Mouse (Mus musculus) embryonic stem cell, embryonic (primary cell): ENCODE data around the gene Ifne.

Source experiments
- CTCF ChIA-PET, 4 experiments: fragments of 300-600 bp in 2 of 4; fragments of 350-600 bp in 2 of 4; sonication (Branson Sonifier 250); formaldehyde crosslinking; loops; one replicate each; lab custom pipeline; 2022; ENCODE audit warnings: inconsistent platforms in 2 of 4; lab: Charles Lee
- POLR2A ChIA-PET, 4 experiments: fragments of 300-600 bp in 2 of 4; fragments of 350-600 bp in 2 of 4; sonication (Branson Sonifier 250); formaldehyde crosslinking; loops; one replicate each; lab custom pipeline; 2022; ENCODE audit warnings: antibody characterized with exemption in 4 of 4, inconsistent platforms in 1 of 4; lab: Charles Lee

The Ifne gene

DNA sequence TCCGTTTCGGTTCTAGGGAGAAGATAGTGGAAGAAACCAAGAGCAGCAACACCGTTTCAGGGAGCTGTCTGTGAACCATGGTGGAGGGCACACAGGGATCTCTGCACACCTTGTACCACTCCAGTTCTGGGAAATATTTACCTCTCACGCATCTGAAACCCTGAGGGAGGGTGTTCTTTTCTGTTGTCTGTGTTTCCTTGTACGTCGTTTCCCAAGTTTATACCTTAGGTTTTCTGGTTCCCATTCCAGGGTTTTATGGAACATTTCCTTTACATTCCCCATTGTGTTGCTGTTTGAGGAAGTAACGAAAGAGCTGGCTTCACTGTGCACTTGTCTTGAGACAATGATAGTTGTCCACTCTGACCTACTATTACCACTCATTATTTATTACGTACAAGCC, at the start of gene Ifne:
Gene Ifne, minus strand, starts transcription at position 101 of the 400 bp plus-strand sequence.
- POLR2A ChIA-PET: no interaction called here
- CTCF ChIA-PET: no interaction called here

DNA sequence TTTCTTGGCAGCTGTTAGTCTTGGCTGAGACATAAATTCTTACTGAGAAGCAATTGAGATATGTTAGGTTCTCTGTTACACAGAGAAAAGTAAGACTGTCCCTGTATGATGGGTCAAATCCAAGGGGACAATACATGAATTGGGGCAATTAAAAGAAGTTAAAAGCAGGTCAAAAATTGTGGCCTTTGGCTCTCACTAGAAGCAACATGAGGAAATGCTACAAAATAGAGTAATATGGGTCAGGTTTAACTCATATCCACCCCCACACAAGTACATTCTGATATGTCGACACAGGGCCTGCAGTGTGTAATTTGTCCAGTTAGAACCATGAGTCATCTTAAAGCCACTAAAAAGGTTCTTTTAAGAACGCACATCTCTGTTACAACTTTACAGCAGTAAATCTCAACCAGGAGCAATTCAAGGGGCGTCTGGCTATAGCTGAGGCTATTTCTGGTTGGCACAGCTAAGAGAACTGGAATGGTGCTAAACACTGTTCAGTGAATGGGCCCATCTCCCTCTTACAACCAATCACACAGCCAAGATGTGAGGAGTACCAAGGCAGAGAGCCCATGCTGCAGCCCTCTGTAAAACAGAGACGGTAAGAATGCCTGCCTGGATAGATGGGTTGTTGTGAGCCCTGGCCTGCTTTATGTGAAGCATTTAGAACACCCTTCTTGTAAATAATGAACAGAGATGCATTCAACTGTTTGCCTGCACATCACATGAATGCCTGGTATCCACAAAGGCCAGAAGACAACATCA, 48.5 kb upstream of the Ifne start:
- CTCF ChIA-PET: no interaction called here
- POLR2A ChIA-PET: no interaction called here

DNA sequence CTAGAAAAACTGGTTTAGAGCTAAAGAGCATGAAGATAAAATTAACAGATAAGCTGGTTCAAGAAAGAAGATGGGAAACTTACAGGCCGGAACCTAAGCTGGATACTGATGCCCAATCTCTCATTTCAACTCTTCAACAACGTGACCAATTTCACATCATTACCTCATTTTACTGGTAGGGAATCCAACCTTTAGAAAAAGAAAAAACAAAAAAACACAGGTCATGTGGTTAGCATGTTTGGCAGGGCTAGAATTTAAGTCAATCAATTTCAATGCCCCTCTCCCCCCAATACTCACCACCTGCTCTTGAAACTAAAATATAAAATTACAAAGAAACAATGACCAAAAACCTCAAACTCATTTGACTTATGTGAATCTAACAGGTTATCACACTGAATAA, 47.8 kb upstream of the Ifne start:
- ChIA-PET POLR2A (no interaction called here), CTCF (no interaction called here)

DNA sequence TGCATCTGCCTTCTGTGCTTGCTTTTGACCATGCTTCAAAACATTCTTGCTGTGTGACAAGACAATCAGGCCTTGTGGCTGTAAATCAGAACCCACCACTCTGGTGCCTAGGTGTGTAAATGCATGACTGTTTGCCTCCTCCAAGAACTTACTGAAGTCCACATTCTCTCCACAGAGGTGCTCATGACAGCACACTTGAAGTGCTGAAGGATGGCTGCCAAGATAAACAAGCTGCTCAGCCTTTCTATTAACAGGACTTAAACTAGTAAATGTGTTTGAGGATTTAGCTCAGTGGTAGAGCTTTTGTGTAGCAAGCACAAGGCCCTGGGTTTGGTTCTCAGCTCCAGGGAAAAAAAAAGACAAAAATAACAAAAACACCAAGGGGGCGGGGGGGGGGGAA, 46.6 kb upstream of the Ifne start:
- POLR2A ChIA-PET: interaction anchor here in 1 of 4 experiments (1.2 to 2.7 kb wide), 2 partner anchors 11 to 20 kb away, joined by 3 to 17 read pairs; no protein-coding TSS in a partner anchor
- CTCF ChIA-PET: interaction anchor here in 1 of 4 experiments (0.6 kb wide), 1 partner anchor 9 kb away, joined by 3 read pairs; no protein-coding TSS in a partner anchor

DNA sequence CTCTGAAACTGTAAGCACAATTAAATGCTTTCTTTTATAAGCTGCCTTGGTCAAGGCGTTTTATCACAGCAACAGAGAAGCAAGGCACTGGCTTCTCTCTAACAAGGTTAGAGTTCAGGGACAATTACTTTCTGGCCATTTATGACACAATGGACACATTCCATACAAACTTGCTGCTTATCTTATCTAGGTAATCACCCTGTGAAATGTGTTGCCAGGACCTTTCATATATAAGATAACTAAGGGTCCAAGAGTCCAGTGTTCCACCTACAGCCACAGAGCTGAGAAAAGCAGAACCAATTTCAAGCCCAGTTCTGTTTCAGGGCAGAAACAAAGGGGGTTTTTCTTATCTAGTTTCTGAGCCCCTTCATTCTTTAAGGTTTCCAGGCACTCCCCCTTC, 46.1 kb upstream of the Ifne start:
- POLR2A ChIA-PET: interaction anchor here in 1 of 4 experiments (1.2 to 2.7 kb wide), 2 partner anchors 11 to 21 kb away, joined by 3 to 17 read pairs; no protein-coding TSS in a partner anchor
- CTCF ChIA-PET: no interaction called here

DNA sequence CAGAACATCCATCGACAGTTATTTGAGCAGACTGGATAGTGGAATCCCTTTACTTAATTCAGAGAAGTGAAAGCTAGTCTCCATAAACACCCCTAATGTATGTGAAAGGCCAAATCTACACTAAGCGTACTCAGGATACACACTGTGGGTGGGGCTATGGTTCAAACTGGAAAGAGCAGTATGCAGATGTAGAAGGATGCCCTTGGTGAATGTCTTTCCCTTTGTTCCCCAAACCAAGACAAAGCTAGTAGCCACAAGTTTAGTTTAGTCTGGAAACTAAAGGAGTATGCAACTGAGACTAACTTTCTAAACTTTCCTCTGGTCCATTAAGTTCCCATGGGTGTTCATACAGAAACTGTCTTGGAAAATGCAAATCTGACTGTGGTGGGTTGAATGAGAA, 45.5 kb upstream of the Ifne start:
- ChIA-PET POLR2A (interaction anchor here in 2 of 4 experiments (1.2 to 2.7 kb wide), 3 partner anchors 12 to 21 kb away, joined by 3 to 17 read pairs (median 6); no protein-coding TSS in a partner anchor), CTCF (no interaction called here)

DNA sequence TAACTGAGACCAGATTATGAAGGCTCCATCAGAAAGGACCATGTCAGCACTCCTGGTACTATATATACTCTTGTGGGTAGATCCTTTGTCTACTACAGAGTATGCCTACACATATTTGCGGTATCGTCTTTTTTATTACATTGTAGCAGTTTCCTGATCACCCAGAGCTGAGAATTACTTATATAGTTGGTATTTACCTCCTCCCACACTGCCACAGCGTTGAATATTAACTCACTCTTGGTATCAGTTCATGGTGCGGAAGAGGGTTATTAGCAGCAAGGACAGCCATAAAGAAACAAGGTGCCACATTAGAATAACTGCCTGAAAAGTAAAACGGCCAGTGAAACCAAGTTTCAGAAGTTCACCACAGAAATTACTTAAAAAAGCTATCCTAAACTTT, 41.3 kb upstream of the Ifne start:
- ChIA-PET POLR2A (interaction anchor here in 1 of 4 experiments (0.6 kb wide), 1 partner anchor 1375 kb away, joined by 5 read pairs; no protein-coding TSS in a partner anchor), CTCF (no interaction called here)

DNA sequence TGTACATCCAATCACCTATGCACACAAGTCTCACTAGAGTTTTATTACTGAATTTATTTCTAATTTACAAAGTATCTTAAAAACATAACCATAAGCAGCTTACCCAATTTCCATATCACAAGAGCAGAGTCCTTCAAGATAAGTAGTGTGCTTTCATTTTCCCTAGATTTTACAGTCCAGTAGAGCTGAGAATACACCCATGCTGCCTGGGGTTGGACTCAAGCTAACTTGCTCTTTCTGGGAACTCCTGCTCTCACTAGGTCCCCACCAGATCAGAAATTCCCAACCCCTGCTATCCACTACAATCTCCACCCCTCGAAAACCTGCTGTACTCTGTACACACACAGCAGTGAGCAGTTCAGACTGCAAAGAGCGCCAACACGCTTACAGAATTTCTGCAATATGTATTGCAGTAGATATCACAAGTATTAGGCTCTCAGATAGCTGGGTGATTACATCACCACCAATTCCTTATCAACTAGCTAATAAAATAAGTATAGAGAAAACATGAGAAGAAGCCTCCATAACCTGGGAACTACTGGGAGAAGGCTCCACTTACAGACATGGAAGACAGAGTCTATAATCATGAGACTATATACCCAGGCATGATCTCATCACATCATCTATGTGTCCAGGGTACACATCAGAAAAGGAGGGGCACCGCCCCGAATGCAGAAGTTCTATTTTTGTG, 37.9 kb upstream of the Ifne start:
- CTCF ChIA-PET: interaction anchor here in 1 of 4 experiments (0.5 kb wide), 1 partner anchor 9 kb away, joined by 3 read pairs; no protein-coding TSS in a partner anchor
- POLR2A ChIA-PET: no interaction called here

DNA sequence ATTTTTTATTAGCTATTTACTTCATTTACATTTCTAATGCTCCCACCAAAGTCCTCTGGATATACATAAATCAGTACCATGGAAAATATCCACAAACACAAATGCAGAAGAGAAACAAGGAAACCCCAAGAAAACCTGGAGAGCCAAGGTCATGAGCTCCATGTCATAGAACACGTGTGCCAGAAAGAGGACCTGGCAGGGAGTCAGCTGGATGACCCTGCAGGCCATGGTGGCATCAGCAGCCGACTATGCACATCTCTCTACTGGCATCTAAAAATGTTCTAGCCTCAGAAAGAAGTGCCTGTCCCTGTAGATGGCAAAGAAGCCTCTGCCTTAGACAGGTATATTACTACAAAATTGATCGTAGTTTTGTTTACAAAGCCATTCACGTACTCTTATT, 36.3 kb upstream of the Ifne start:
- CTCF ChIA-PET: interaction anchor here in 1 of 4 experiments (0.6 to 0.7 kb wide), 2 partner anchors 63 to 213 kb away, joined by 3 read pairs; no protein-coding TSS in a partner anchor
- POLR2A ChIA-PET: no interaction called here

DNA sequence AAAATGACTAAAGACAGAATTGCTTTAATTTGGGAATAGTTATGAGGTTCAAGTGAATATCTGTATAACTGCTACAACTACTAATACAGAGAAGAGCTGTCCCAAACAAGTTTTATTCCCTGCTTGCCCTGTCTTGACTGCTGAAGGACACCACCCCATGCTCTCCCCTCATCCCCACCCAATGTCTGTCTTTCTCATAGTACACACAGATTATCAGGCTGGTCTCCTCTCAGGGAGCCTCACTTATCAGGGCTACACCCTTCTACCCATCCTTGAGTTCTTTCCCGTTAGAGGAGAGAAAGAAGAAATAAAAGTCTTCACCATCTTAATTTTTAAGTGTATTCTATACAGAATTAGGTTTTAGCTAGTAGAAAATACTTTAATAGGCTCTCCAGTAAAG, 34.0 kb upstream of the Ifne start:
- CTCF ChIA-PET: no interaction called here

DNA sequence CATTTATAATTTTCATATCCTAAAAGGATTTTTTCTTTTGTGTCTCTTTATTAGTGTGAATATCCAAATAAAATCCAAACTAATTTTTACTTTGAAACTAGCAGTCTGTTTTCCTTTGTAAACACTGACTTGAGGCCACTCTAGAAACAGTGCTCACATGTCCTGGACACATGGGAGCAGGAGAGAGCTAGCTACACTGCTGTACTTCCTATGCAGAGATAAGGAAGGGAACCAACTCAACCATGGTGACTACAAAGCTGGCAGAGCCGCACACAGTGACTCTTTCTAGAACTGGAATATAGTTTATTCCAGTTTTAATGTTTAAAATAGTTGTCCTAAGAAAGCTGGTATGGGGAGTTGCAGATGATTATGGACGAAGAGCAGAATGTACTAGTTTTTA, 32.9 kb upstream of the Ifne start:
- ChIA-PET POLR2A (no interaction called here), CTCF (no interaction called here)

More for the DNA sequence above, 34.0 kb upstream of the Ifne start:
- POLR2A ChIA-PET: no interaction called here

DNA sequence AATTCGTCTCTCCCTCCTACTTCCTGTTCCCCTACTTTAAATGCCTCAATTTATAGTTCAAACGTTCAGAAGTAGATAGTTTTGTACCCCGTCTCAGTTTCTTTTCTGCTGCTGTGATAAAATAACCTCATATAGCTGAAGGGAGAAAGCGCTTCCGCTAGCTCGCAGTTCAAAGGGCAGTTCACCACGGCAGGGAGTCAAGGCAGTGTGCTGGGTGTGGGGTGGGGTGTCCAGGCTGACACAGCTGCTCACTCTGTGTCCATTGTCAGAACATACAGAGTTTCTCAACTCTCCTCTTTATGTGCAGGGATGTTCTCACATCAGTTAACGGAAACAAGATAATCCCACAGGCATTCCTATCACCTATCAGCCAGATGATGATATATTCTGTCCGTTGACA, 32.2 kb upstream of the Ifne start:
- ChIA-PET POLR2A (no interaction called here), CTCF (no interaction called here)

DNA sequence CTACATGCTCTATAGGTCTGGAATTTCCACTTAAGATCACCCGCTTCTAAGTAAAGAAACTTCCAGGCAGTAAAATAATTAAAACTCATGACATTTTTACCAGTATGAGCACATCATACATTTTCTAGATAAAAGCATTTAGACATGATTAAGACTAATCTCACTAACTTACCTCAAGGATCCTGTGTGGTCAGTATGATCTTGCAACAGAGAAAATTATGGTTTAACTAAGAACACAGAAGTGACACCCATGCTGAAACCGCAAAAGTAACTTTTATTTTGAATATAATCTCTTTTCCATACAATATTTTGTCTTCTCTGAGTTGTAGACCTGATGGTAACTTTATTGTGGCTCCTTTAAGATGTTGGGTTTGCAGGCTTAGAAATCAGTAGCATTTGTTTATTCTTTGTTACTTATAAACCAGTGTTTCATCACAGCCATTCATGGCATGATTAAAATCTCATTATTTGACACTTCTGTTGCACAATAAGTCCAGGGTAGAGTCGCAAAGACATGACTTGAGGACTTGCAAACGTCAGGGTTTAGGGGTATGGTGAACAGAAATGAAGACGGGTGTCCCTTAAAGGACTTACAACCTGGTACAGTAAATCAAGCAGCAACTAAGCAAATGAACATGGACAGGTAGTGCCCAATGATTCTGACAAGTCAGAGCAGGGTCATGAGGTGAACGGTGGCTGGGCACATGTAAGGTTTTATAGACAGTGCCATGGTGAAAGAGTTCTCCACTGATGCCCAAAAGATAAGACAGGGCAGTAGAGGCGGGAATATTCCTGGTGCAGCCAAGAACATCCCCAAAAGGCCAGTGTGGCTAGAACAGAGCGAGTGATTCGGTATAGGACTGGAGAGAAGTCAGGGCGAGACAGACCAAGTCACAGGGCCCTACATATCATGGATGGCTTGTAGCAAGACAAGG, 29.9 kb upstream of the Ifne start:
- ChIA-PET POLR2A (no interaction called here), CTCF (no interaction called here)

DNA sequence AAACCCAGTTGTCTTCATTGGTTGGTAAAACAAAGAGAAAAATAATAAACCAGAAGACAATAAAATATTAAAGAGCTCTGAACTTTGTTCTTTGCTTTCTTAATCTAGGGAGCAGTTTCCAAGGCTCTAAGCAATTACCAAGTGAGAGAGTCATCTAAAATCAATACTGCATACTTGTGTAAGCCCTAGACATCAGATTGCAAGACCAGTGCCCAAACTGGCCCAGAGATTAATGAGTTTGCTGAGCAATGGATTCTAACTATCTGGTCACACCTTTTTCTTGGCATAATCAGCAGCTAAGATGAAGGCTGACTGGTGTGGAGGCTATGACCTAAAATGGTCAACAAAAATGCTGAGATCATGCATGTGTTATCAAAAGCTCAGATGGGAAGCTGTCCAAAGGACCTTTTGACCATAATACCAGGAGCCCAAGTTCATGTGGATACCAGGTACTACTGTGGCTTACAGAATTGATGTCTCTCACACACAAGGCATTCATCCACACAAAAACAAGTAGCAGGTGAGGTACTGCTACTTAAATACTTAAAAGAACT, 13.3 kb upstream of the Ifne start:
- POLR2A ChIA-PET: no interaction called here
- CTCF ChIA-PET: no interaction called here

DNA sequence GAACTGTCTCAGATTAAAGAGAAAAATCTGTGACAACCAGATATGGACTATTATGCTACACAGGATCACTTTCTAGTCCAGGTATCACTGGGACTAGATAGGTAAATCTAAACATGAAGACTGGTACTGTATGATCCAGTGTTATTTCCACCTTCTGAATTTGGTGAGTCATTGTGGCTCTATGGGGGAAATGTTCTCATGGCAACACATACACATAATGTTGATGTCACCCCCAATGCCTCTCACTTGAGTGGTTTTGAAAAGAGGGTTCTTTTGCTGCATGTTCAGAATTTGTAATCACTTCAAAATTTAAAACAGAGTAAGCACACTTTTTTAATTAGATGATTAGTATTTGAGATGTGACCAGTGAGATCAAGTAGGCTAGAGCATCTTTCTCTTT, 8.2 kb upstream of the Ifne start:
- ChIA-PET POLR2A (no interaction called here), CTCF (no interaction called here)

DNA sequence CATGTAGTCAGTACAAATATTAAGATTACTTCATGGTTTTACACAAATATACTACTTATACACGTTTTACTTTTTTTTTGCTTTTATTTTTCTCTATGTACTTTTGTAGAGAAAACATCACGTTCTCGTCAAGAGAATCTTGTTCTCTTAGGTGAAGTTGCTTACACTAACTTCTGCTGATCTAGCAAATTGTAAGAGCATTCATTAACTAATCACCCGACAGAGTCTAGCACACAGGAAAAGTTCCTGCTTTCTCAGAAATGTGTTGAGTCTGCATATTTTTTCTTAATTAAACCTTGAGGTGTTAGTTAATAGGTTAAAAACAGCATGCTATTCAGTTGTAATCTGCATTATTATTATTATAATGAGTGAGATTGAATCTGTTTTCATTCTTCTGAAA, 1.2 kb downstream of the Ifne start:
- ChIA-PET CTCF (interaction anchor here in 2 of 4 experiments (1.0 to 1.2 kb wide), 2 partner anchors 11 to 250 kb away, joined by 3 read pairs; no protein-coding TSS in a partner anchor), POLR2A (no interaction called here)

DNA sequence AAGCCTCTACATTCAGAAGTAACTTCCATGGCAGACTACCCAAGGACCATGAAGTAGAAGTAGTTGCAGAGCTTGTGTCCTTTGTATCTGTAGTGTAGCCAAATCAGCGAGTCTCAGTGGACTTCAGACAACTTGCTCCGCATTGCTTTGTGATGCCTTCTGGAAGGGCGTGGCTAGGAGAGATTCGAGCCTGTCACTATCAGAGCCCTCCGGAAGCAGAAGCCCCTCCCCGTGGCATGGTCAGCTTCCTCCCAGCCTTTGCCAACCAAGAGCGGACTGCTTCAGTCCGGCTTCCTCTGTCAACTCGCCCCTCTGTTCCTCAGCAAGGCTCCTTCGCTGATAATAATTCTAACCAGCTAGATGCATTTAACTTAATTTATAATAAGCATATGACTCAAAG, 1.8 kb downstream of the Ifne start:
- ChIA-PET CTCF (interaction anchor here in 2 of 4 experiments (1.0 to 1.2 kb wide), 2 partner anchors 11 to 251 kb away, joined by 3 read pairs; no protein-coding TSS in a partner anchor), POLR2A (no interaction called here)

DNA sequence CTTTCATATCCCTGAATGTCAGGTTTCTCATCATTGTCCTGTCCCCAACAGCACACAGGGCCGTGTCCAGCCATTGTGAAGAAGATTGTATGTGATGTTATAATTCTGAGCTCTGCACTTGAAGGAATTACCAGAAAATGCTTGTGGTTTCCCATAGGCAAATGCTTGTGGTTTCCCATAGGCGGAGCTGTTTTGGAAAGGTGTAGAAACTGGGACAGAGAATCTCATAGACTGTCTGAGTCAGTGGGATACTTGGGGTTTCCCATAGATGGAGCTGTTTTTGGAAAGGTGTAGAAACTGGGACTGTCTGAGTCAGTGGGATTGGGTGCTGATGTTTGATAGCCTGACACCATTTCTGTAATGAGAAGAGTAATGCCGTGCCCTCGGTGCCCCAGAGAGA, 3.5 kb downstream of the Ifne start:
- ChIA-PET POLR2A (no interaction called here), CTCF (interaction anchor here (0.7 to 2.1 kb wide), 3 partner anchors 180 to 398 kb away, joined by 3 to 6 read pairs (median 4); no protein-coding TSS in a partner anchor)
